Mouse (Mus musculus) heart, embryonic 16.5 days (tissue): ENCODE data around the gene Cldn6. TPM values are rescaled to one million over a fixed set of nuclear protein-coding genes. Genes with fewer than 3 reads are reported as not detected.

Experiments
- ATAC-seq: fragments of 200-750 bp; cut with Nextera tagmentation; replicated peaks from 2 replicates; pipeline ENCODE4 v1.8.0; 2017; ENCODE audit warnings: moderate number of reproducible peaks; ENCODE audit not compliant: insufficient read depth, low FRiP score; ENCODE audit errors: extremely low read depth
- H3K27ac ChIP-seq: fragments of 300-500 bp; sonication (generic); 2 replicates; pipeline ENCODE4 v1.5.1; 2014; ENCODE audit warnings: mild to moderate bottlenecking, low read length, control low read depth, moderate library complexity
- H3K27me3 ChIP-seq: fragments of 300-500 bp; sonication (generic); 2 replicates; pipeline ENCODE4 v1.6.1; 2014; ENCODE audit warnings: low read length, mixed read lengths; ENCODE audit not compliant: control insufficient read depth, insufficient read depth
- H3K36me3 ChIP-seq: fragments of 300-500 bp; sonication (generic); 2 replicates; pipeline ENCODE4 v1.6.1; 2014; ENCODE audit not compliant: control insufficient read depth, insufficient read depth
- H3K4me1 ChIP-seq: fragments of 300-500 bp; sonication (generic); 2 replicates; pipeline ENCODE4 v1.6.1; 2014; ENCODE audit warnings: low read length, mixed read lengths; ENCODE audit not compliant: control insufficient read depth, insufficient read depth
- H3K4me2 ChIP-seq: fragments of 300-500 bp; sonication (generic); 2 replicates; pipeline ENCODE4 v1.6.1; 2014; ENCODE audit warnings: low read depth, mild to moderate bottlenecking, control low read depth, low read length
- H3K4me3 ChIP-seq: fragments of 300-500 bp; sonication (generic); 2 replicates; pipeline ENCODE4 v1.5.1; 2014; ENCODE audit warnings: mild to moderate bottlenecking, control low read depth, low read length
- H3K9ac ChIP-seq: fragments of 300-500 bp; sonication (generic); 2 replicates; pipeline ENCODE4 v1.6.1; 2014; ENCODE audit warnings: low read length, control low read depth
- H3K9me3 ChIP-seq: fragments of 300-500 bp; sonication (generic); replicated peaks from 2 replicates; pipeline ENCODE4 v1.6.1; 2016; ENCODE audit warnings: low read length; ENCODE audit not compliant: control insufficient read depth
- WGBS: fragments of 180-500 bp; shearing (Covaris S2); extraction: QIAGEN DNeasy Blood & Tissue Kit; methylation state at CpG from one replicate; pipeline ENCODE4 v1.1.7; 2014; 5-methylcytosine and 5-hydroxymethylcytosine counted together
- polyA plus RNA-seq: library from polyadenylated mRNA; unstranded; fragments of >200 nt; fragmentation: Nextera tagmentation; extraction: Ambion mirVana; gene quantifications from 2 replicates; pipeline ENCODE4 v1.2.1, GENCODE M21; 2015

The Cldn6 gene
- polyA plus RNA-seq, 1 experiment from 2014 or later = 1.7 TPM

DNA sequence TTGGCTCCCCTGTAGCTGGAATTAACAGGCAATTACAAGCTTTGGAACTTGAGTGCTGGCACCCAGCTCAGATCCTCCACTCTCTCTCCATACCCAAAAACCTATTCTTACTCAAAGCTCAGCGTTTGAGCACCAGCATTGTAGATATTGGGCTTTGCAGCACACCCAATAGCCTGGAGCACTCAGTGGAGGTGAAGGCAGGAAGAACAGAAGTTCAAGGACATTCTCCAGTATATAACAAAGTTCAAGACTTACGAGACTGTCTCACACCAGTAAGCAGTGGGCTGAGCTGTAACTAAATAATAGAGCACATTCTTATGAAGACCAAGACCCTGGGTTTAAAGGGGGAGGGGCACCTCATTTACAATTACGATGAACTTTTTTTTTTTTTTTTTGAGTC, 6.3 kb upstream of the Cldn6 start:
- peaks cover 31% of the 10 kb centered on the region for H3K4me1 ChIP-seq
- H3K9ac ChIP-seq = peak overlapping the region; percentile 91
- H3K9me3 ChIP-seq = no peaks in the 10 kb centered on the region
- peak overlapping the region; percentile 84 for H3K4me3 ChIP-seq
- no peak for ATAC-seq
- peaks cover 27% of the 10 kb centered on the region for H3K36me3 ChIP-seq
- H3K27me3 ChIP-seq = no peaks in the 10 kb centered on the region
- 65% methylated on average over 3 of the region's 3 CpGs for WGBS
- H3K4me2 ChIP-seq = peak overlapping the region; percentile 92
- no peak overlapping the region for H3K27ac ChIP-seq

DNA sequence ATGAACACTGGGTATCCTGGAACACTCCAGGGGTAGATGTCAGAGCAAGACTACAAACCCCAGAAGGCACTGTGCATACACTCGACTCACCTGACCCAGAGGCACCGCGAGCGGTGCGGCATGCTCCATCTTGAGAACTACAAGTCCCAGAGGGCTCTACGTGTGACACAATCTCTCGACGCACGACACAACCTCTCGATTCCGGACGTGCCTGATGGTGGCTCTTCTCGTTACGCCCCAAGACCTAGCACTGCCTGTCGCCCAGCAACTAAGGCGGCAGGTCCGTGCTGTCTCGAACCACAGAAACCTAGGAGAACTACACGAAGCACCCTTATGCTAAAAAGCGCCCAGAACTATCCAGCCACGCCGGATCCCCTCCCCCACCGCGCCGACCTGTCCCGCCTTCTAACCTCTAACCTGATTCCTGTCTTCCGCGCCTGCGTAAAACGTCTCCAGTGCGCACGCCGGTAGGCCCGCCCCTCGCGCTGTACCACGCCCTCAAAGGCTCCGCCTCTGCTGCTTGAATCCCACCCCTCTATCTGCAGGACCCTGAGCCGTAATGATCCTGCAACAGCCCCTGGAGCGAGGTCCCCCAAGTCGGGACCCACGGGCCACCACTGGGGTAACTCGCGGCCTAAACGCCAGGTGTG, 5.5 kb upstream of the Cldn6 start, which contains the start of the genes Hcfc1r1 and Thoc6:
TSS of gene Hcfc1r1 (plus strand) at position 173 of the 650 bp plus-strand sequence.
TSS of gene Thoc6 (minus strand) at position 459 of the 650 bp plus-strand sequence.
- peak within 1 kb of the TSS; percentile 84 for H3K4me3 ChIP-seq

GRCm38 (mm10) chr17:23674271-23674952, 4.6 kb upstream of the Cldn6 start:
- peak overlapping the region; percentile 84 for H3K4me3 ChIP-seq
- peak; percentile 16 for ATAC-seq
- H3K9ac ChIP-seq = peak overlapping the region; percentile 91
- H3K27ac ChIP-seq = peak overlapping the region; percentile 94
- peaks cover 13% of the 10 kb centered on the region for H3K36me3 ChIP-seq
- peaks cover 34% of the 10 kb centered on the region for H3K4me1 ChIP-seq
- no peaks in the 10 kb centered on the region for H3K9me3 ChIP-seq
- H3K27me3 ChIP-seq = peaks cover 11% of the 10 kb centered on the region
- H3K4me2 ChIP-seq = peak overlapping the region; percentile 92
- WGBS = 22% methylated on average over 9 of the region's 9 CpGs

More for the DNA sequence above, 5.5 kb upstream of the Cldn6 start, which contains the start of the genes Hcfc1r1 and Thoc6:
- Histone ChIP-seq H3K4me2 (peak within 1 kb of the TSS; percentile 92), H3K9me3 (no peaks in the 10 kb centered on the region), H3K9ac (peak within 1 kb of the TSS; percentile 91), H3K27me3 (peaks cover 6% of the 10 kb centered on the region; the same call in 1 of the 2 replicates), H3K27ac (peak within 1 kb of the TSS; percentile 94), H3K4me1 (peaks cover 32% of the 10 kb centered on the region), H3K36me3 (peaks cover 19% of the 10 kb centered on the region)
- peak; percentile 87 for ATAC-seq
- under 1% methylated on average over 45 of the region's 45 CpGs for WGBS

- peak overlapping the region; percentile 84 for H3K4me3 ChIP-seq
- H3K27ac ChIP-seq = peak overlapping the region; percentile 94
- ATAC-seq = no peak
- peak overlapping the region; percentile 91 for H3K9ac ChIP-seq
- peak overlapping the region; percentile 92 for H3K4me2 ChIP-seq
- H3K4me1 ChIP-seq = peaks cover 35% of the 10 kb centered on the region
- H3K27me3 ChIP-seq = peaks cover 18% of the 10 kb centered on the region
- no peaks in the 10 kb centered on the region for H3K9me3 ChIP-seq
- 7% methylated on average over 5 of the region's 5 CpGs for WGBS
- peaks cover 6% of the 10 kb centered on the region for H3K36me3 ChIP-seq
These were observed 3.9 kb upstream of the Cldn6 start for GRCm38 (mm10) chr17:23675127-23675526.

DNA sequence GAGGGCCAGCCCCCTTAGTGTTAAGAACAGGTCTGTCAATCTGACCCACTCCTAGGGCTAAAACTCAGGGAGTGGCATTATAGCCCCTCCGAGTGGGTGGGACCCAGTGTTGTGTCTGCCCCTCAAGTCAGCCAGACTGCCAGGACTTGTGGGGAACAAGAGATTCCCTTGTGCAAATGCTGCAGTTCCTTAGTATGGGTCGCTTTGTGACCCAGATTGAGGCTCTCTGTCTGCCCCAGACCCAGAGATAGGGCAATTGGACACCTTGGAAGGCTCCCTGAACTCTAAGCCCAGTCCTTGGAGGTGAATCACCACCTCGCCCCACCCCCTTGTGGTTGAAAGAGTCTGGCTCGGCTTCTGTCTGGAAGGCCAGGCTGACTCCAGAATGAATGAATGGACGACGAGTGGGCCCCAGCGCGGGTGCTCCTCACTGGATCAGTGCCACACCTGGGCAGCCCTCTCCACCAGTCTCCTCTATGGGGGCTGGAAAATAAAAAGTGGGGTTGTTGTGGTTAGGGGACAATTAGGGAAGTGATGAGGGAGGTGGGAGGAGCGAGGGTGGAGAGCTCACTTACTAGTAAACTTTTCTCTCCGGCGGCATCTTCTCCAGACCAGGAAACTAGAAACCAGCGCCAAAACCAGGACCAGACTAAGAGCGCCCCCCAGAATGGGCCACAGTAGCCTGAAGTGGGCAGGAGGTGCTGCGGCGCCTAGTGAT, 3.3 kb upstream of the Cldn6 start:
- Histone ChIP-seq H3K9ac (peak overlapping the region; percentile 91), H3K4me1 (peaks cover 35% of the 10 kb centered on the region), H3K4me3 (peak overlapping the region; percentile 84), H3K27me3 (peaks cover 24% of the 10 kb centered on the region), H3K27ac (peak overlapping the region; percentile 94), H3K9me3 (no peaks in the 10 kb centered on the region), H3K4me2 (peak overlapping the region; percentile 92), H3K36me3 (no peaks in the 10 kb centered on the region)
- WGBS = 7% methylated on average over 15 of the region's 15 CpGs
- ATAC-seq = no peak

DNA sequence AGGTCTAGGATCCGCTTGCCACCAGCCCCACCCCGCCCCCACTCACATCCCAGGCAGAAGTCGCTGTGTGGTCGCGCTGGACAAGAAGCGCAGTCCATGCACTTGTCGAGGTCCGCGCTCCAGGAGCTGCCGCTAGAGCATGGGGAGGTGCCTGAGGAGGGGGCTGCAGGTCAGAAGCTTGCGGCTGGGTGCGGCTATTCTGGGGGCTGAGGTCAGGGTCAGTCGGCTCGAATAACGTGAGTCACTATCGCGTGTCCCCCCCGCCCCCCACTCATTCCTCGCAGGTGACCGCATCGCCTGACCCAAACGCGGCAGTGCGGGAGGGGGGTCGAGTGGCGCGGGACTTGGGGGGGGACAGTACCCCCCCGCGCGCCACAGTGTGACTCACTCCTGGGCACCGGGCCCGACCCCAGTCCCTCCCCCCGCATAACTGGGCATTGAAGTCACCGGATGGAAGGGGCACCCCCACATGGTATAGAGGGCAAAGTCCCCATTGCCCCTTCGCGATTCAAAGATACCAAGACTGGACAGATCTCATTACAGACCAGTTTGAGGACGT, 2.5 kb upstream of the Cldn6 start:
- peak overlapping the region; percentile 94 for H3K27ac ChIP-seq
- H3K4me1 ChIP-seq = peaks cover 35% of the 10 kb centered on the region
- H3K9me3 ChIP-seq = no peaks in the 10 kb centered on the region
- WGBS = under 1% methylated on average over 37 of the region's 37 CpGs
- peak overlapping the region; percentile 91 for H3K9ac ChIP-seq
- peak overlapping the region; percentile 92 for H3K4me2 ChIP-seq
- H3K4me3 ChIP-seq = peak overlapping the region; percentile 84
- no peaks in the 10 kb centered on the region for H3K36me3 ChIP-seq
- ATAC-seq = peak; percentile 33
- H3K27me3 ChIP-seq = peaks cover 33% of the 10 kb centered on the region

DNA sequence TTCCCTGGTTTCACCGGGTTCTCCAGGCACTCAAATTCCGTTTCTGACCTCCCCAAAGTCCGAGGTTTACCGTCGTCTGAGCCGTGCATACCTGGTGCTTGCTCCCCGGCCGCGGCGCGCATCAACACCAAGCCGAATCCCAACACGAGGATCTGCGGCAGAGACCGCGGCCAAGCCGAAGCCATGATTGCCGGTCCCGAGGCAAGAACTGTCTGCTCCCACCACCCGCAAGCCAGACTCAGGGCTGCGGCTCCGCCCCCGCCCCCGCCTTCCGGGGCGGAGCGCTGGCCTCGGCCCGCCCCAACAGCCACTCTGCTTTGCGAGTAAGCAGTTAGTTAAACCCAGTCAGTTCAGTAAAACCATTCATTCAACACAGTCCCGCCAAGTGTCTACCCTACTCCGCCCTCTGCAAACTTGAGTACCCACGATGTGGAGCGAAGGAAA, 1.8 kb upstream of the Cldn6 start, which contains the start of gene Tnfrsf12a:
TSS of gene Tnfrsf12a (minus strand) at position 233 of the 444 bp plus-strand sequence.
- WGBS = under 1% methylated on average over 34 of the region's 34 CpGs
- H3K27ac ChIP-seq = peak within 1 kb of the TSS; percentile 94
- H3K36me3 ChIP-seq = no peaks in the 10 kb centered on the region
- peak within 1 kb of the TSS; percentile 84 for H3K4me3 ChIP-seq
- H3K4me2 ChIP-seq = peak within 1 kb of the TSS; percentile 92
- H3K27me3 ChIP-seq = peaks cover 36% of the 10 kb centered on the region
- peak; percentile 45; the same call in 1 of the 2 replicates for ATAC-seq
- H3K4me1 ChIP-seq = peaks cover 32% of the 10 kb centered on the region
- no peaks in the 10 kb centered on the region for H3K9me3 ChIP-seq
- peak within 1 kb of the TSS; percentile 91 for H3K9ac ChIP-seq

GRCm38 (mm10) chr17:23680336-23680735, 1.3 kb downstream of the Cldn6 start:
- ATAC-seq = no peak
- Histone ChIP-seq H3K4me1 (peaks cover 14% of the 10 kb centered on the region), H3K27ac (no peak overlapping the region), H3K4me3 (no peak overlapping the region), H3K27me3 (peaks cover 58% of the 10 kb centered on the region), H3K4me2 (no peak overlapping the region), H3K9ac (no peak overlapping the region), H3K9me3 (no peaks in the 10 kb centered on the region), H3K36me3 (no peaks in the 10 kb centered on the region)
- WGBS = 57% methylated on average over 9 of the region's 9 CpGs
